Mouse (Mus musculus) kidney, adult 2 months (tissue): ENCODE measurements around the gene Brsk2. TPM values are rescaled to one million over a fixed set of nuclear protein-coding genes. Genes with fewer than 3 reads are reported as not detected.

Experiments used
- DNase-seq: peaks from one replicate; pipeline ENCODE4 v3.0.0; 2021
- H3K27ac ChIP-seq: fragments of 200-500 bp; 2 replicates; pipeline ENCODE4 v1.5.1; 2012; ENCODE audit warnings: low read depth, low read length, control low read depth, inconsistent platforms; ENCODE audit not compliant: insufficient read depth
- H3K27me3 ChIP-seq: fragments of 200-500 bp; replicated peaks from 2 replicates; pipeline ENCODE4 v1.6.1; 2012; ENCODE audit warnings: mild to moderate bottlenecking, moderate library complexity, low read length, inconsistent platforms; ENCODE audit not compliant: control insufficient read depth, insufficient read depth
- H3K36me3 ChIP-seq: fragments of 200-500 bp; 2 replicates; pipeline ENCODE4 v1.6.1; 2012; ENCODE audit warnings: mild to moderate bottlenecking, moderate library complexity, low read length, inconsistent platforms; ENCODE audit not compliant: control insufficient read depth, insufficient read depth
- H3K4me1 ChIP-seq: fragments of 200-500 bp; 2 replicates; pipeline ENCODE4 v1.6.1; 2011; ENCODE audit warnings: low read length; ENCODE audit not compliant: control insufficient read depth, insufficient read depth
- H3K4me3 ChIP-seq: fragments of 200-500 bp; 2 replicates; pipeline ENCODE4 v1.5.1; 2011; ENCODE audit warnings: mild to moderate bottlenecking, low read depth, low read length, control low read depth; ENCODE audit not compliant: insufficient read depth
- CTCF ChIP-seq: fragments of 200-500 bp; conservative IDR thresholded peaks from 2 replicates; pipeline ENCODE4 v1.5.1; 2011; ENCODE audit warnings: low read depth, mild to moderate bottlenecking, control low read depth, low read length, moderate library complexity, mixed read lengths; ENCODE audit not compliant: insufficient read depth, insufficient read length
- POLR2A ChIP-seq: fragments of 200-500 bp; IDR thresholded peaks from one replicate; pipeline ENCODE4 v1.6.1; 2011; ENCODE audit warnings: low read depth, low read length, control low read depth
- WGBS: fragments of 180-500 bp; shearing (Covaris S2); methylation state at CpG from one replicate; pipeline ENCODE4 v1.1.7; 2018; 5-methylcytosine and 5-hydroxymethylcytosine counted together
- polyA plus RNA-seq: library from polyadenylated mRNA; depleted of rRNA; stranded (reverse); fragments of >200 nt; gene quantifications from 2 replicates; pipeline ENCODE4 v1.2.3, GENCODE M21; 2012

Brsk2 gene
- polyA plus RNA-seq, 1 experiment = 0.52 TPM

- Histone ChIP-seq H3K27ac (no peak overlapping the region), H3K27me3 (no peaks in the 10 kb centered on the region), H3K4me1 (no peaks in the 10 kb centered on the region), H3K36me3 (no peaks in the 10 kb centered on the region), H3K4me3 (no peak overlapping the region)
- TF ChIP-seq POLR2A = no peak
- peak; percentile 18; the same call in 1 of the 2 replicates for TF ChIP-seq CTCF
- 22% methylated on average over 7 of the region's 7 CpGs for WGBS
- no peak for DNase-seq
These were observed 23.5 kb downstream of the Brsk2 start for GRCm38 (mm10) chr7:141972831-141973619.

- 80% methylated on average over 6 of the region's 6 CpGs for WGBS
- Histone ChIP-seq H3K27ac (no peak overlapping the region), H3K4me1 (no peaks in the 10 kb centered on the region), H3K36me3 (no peaks in the 10 kb centered on the region), H3K27me3 (no peaks in the 10 kb centered on the region), H3K4me3 (no peak overlapping the region)
- DNase-seq = no peak
- TF ChIP-seq POLR2A (no peak), CTCF (no peak)
These were observed 28.5 kb downstream of the Brsk2 start for GRCm38 (mm10) chr7:141978003-141978402.

- DNase-seq = no peak
- Histone ChIP-seq H3K27me3 (no peaks in the 10 kb centered on the region), H3K4me3 (no peak overlapping the region), H3K4me1 (no peaks in the 10 kb centered on the region), H3K36me3 (no peaks in the 10 kb centered on the region), H3K27ac (no peak overlapping the region)
- 92% methylated on average over 4 of the region's 4 CpGs for WGBS
- TF ChIP-seq CTCF = no peak
- no peak for TF ChIP-seq POLR2A
These were observed 29.7 kb downstream of the Brsk2 start for GRCm38 (mm10) chr7:141979247-141979646.

- Histone ChIP-seq H3K4me1 (no peaks in the 10 kb centered on the region), H3K27ac (no peak overlapping the region), H3K36me3 (no peaks in the 10 kb centered on the region), H3K4me3 (no peak overlapping the region), H3K27me3 (no peaks in the 10 kb centered on the region)
- no peak for DNase-seq
- WGBS = 80% methylated on average over 7 of the region's 7 CpGs
- TF ChIP-seq CTCF = no peak
- TF ChIP-seq POLR2A = no peak
These were observed 31.7 kb downstream of the Brsk2 start for GRCm38 (mm10) chr7:141981237-141981636.

- TF ChIP-seq POLR2A (no peak), CTCF (no peak)
- 76% methylated on average over 7 of the region's 7 CpGs for WGBS
- peak; percentile 78 for DNase-seq
- Histone ChIP-seq H3K4me1 (no peaks in the 10 kb centered on the region), H3K36me3 (no peaks in the 10 kb centered on the region), H3K27ac (no peak overlapping the region), H3K4me3 (no peak overlapping the region), H3K27me3 (no peaks in the 10 kb centered on the region)
These were observed 38.8 kb downstream of the Brsk2 start for GRCm38 (mm10) chr7:141988314-141988806.

GRCm38 (mm10) chr7:141991183-141991582 lies 41.6 kb downstream of the Brsk2 start:
- 83% methylated on average over 2 of the region's 2 CpGs for WGBS
- Histone ChIP-seq H3K4me3 (no peak overlapping the region), H3K27me3 (no peaks in the 10 kb centered on the region), H3K27ac (no peak overlapping the region), H3K4me1 (no peaks in the 10 kb centered on the region), H3K36me3 (no peaks in the 10 kb centered on the region)
- DNase-seq = no peak
- no peak for TF ChIP-seq POLR2A
- TF ChIP-seq CTCF = no peak

GRCm38 (mm10) chr7:141994121-141994520 lies 44.6 kb downstream of the Brsk2 start:
- WGBS = 85% methylated on average over 4 of the region's 4 CpGs
- H3K27me3 ChIP-seq = no peaks in the 10 kb centered on the region
- TF ChIP-seq CTCF = no peak
- TF ChIP-seq POLR2A = no peak
- DNase-seq = no peak
- H3K4me1 ChIP-seq = no peaks in the 10 kb centered on the region
- H3K4me3 ChIP-seq = no peak overlapping the region
- H3K36me3 ChIP-seq = no peaks in the 10 kb centered on the region
- H3K27ac ChIP-seq = no peak overlapping the region
